Mouse (Mus musculus) embryonic fibroblast, embryonic 13.5 days (primary cell): ENCODE measurements around the gene Sytl3.
"Not testable (repeated sequence)": the region's sequence is repeated elsewhere in the genome, so short reads cannot be mapped to it uniquely, and the experiment has no call there.

Experiments used
- CTCF ChIP-seq: IDR thresholded peaks from 2 replicates; pipeline ENCODE4 v1.5.1; 2011; ENCODE audit warnings: mild to moderate bottlenecking, control low read depth, low read length, moderate library complexity, borderline replicate concordance; ENCODE audit not compliant: insufficient read depth
- POLR2A ChIP-seq: IDR thresholded peaks from 2 replicates; pipeline ENCODE4 v1.6.1; 2011; ENCODE audit warnings: low read depth, mild to moderate bottlenecking, control low read depth, low read length, moderate library complexity

- TF ChIP-seq POLR2A, CTCF: not testable (repeated sequence)
These were observed 13.2 kb upstream of the Sytl3 start for GRCm38 (mm10) chr17:6645668-6646067.
